Mouse (Mus musculus) left cerebral cortex, adult 11 months (tissue): ENCODE measurements around the gene Clca3a2.
"Not testable (repeated sequence)": the region's sequence is repeated elsewhere in the genome, so short reads cannot be mapped to it uniquely, and the experiment has no call there.

Source experiments
- DNase-seq: peaks from one replicate; pipeline ENCODE4 v3.0.0; 2022; ENCODE audit warnings: low spot score

The Clca3a2 gene

DNA sequence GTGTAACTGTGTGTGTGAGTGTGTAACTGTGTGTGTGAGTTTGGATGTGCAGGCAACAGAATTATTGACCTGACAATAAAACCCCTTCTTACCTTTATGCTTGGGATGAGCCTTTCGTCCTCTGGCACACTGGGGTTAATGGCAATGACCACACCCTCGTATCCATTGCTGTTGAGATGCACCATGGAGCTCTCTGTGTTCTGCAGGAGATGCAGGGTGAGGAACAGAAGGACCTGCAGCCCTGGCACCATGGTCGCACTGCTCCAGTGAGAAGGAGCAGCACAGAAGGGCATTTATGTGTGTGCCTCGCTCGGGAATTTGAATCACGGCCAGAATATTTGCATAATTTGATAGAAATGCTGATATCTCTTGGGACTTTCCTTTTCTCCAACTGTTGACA is at the start of gene Clca3a2:
Clca3a2 (minus strand) TSS at position 276 of the 400 bp plus-strand sequence.
- DNase-seq = not testable (repeated sequence)

DNA sequence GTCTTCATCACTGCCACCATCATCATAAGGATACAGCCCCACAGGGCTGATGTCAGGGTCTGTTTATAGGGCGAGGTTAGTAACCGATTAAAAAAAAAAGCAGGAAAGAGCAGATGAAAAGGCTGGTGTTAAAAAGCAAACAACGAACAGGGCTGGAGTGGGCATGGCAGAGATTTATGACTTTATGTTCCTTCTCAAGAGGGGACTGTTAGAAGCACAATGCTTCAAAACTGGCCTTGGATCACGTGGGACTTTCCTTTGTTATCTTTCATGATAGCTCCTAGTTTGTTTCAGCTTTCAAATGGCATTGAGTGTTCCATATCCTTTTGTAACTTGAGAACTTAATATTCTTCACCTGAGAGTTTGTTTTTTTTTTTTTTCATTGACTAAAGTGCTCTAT is 30.3 kb upstream of the Clca3a2 start:
- no peak for DNase-seq

DNA sequence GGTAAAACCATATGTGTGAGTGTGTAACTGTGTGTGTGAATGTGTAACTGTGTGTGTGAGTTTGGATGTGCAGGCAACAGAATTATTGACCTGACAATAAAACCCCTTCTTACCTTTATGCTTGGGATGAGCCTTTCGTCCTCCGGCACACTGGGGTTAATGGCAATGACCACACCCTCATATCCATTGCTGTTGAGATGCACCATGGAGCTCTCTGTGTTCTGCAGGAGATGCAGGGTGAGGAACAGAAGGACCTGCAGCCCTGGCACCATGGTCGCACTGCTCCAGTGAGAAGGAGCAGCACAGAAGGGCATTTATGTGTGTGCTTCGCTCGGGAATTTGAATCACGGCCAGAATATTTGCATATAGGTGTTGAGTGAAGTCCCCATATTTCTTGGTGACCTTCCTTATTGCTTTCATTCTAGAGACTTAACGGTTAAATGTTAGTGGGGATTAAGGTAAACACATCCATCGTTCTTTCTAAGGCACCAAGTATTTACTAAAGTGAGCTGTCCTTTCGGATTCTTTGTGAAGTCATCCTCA is 29.8 kb upstream of the Clca3a2 start, which contains the start of gene Clca3b:
Clca3b (minus strand) TSS at position 344 of the 543 bp plus-strand sequence.
- DNase-seq = not testable (repeated sequence)

DNA sequence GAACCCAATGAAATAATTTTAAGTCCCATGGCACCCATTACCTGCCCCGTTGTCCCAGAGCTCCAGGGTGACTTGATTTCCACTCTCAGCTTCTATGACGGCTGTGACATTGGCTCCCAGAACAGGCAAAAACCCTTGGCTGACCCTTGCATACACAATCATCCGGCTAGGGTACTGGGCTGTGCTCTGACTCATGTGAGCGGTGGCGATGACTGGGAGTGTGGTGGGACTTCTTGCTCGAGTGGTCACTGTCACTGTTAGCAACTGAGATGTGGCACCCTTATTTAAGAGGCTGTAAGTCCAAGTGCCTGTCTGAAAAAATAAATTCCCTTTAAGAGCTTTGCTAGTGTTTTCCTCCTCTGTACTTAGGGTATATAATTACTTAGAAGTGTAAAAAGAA is 8.0 kb upstream of the Clca3a2 start:
- DNase-seq = no peak

DNA sequence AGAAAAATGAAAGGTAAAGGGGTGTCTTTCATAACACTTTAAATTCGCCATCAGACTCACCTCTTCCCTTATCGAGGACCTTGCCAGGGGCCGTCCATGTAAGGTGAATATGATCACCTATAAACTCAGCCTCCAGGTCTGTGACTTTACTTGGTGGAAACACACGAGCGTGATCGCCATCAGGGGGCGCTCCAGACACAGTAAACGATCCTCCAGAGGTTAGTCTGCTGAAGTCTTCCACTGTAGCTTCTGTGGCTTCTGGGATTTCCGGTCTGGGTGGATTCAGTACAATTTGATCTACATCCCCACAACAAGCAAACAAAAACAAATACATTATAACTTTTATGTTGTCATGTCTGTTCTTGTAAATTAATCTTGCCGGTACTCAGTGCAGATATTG is 5.9 kb upstream of the Clca3a2 start:
- DNase-seq = peak; percentile 67

DNA sequence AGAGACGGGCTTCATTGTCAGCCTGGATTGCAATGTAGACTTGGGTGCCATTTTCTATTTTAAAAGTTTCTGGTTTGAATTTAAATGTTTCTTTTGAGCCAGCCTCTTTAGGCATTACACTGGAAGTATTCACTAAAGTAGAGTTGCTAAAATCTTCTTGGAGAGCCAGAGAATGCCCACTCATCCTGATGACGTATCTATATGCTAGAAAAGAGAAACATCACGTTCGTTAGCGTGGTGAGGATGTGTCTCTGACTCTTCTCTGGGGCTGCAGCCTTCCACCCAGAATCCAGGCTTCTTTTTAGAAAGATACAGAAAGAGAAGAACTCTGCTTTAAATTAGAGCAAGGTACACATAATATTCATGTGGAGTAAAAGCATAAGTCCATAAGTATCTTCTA is 4.0 kb upstream of the Clca3a2 start:
- DNase-seq = no peak

DNA sequence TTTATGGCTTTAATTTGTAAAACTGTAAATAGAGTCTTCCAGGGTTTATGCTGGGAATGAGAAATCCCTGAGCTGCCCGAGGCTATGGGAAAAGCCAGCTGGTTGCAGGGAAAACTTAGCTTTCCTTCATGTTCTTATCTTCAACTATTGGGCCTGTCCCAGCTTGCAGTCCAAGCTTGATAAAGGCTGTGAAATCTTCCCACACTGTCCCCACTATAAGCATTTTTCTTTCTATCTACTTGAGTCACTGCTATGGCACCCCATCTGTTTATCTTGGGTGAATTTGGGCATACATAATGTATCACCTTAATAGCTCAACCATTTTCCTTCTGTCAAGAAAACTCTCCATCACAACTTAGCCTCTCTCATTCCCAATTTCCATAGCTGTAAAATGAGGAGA is 1.3 kb upstream of the Clca3a2 start:
- DNase-seq = no peak

- DNase-seq = not testable (repeated sequence)
Observed at GRCm38 (mm10) chr3:144813336-144813735, 6.0 kb downstream of the Clca3a2 start.

DNA sequence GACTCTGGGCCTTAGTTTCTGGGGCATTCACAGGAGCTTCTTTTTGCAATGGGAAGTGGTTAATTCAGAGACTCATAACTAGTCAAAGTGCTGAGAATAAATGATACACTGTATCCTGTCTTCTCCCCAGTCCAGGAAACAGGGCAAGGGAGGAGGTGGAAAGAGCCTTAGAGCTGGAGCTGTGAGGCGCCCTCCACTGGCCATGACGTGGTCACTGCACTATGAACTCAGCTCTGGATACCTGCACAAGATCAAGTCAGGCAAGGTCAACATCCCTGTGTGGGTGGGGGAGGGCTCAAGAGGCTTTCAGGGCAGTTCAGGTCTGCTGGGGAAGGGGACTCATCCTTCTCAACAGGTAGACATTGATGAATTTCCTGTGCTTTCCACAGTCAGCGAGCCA is 7.5 kb downstream of the Clca3a2 start:
- DNase-seq = no peak

DNA sequence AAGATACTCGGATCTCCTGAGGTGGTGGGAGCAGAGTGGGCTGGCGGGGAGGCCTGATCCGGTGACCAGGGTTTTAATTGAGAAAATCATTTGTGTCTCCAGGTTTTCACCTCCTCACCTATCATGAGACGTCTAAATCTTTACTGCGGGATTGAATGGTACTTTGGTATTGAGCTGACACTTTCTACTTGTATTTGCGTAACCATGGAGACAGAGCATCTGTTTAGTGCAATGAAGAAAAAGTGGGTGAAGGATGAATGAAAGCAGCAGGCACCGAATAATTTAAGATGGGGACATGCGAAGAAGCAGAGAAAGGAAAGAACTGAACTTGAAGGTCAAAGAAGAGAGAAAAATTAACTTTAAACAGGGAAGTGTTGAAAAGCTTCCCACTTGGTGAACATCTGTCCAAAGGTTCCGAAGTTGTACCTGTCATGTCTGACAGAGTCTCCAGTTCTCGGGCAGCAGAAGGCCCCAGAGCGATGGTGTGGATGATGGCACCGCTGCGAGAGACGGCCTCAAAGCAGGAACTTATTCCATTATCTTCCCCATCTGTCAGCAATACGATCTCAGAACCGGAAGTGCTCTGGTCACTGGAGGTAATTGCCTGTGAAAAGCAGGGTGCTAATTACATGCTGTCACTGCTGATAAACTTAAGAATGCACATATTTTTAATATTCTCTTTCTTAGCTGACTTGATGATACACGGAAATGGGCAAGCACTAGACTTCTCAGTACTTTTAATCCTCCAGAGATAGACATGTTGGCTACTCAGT is 11.0 kb downstream of the Clca3a2 start:
- not testable (repeated sequence) for DNase-seq

GRCm38 (mm10) chr3:144806626-144807025 is 12.7 kb downstream of the Clca3a2 start:
- DNase-seq = not testable (repeated sequence)

DNA sequence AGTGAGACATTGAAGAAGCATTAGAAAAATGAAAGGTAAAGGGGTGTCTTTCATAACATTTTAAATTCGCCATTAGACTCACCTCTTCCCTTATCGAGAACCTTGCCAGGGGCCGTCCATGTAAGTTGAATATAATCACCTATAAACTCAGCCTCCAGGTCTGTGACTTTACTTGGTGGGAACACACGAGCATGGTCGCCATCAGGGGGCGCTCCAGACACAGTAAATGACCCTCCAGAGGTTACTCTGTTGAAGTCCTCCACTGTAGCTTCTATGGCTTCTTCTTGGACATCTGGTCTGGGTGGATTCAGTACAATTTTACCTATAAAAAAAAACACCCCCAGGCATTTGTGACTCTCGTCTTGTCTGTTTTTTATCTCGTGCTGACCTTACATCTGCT is 17.4 kb downstream of the Clca3a2 start:
- no peak for DNase-seq

DNA sequence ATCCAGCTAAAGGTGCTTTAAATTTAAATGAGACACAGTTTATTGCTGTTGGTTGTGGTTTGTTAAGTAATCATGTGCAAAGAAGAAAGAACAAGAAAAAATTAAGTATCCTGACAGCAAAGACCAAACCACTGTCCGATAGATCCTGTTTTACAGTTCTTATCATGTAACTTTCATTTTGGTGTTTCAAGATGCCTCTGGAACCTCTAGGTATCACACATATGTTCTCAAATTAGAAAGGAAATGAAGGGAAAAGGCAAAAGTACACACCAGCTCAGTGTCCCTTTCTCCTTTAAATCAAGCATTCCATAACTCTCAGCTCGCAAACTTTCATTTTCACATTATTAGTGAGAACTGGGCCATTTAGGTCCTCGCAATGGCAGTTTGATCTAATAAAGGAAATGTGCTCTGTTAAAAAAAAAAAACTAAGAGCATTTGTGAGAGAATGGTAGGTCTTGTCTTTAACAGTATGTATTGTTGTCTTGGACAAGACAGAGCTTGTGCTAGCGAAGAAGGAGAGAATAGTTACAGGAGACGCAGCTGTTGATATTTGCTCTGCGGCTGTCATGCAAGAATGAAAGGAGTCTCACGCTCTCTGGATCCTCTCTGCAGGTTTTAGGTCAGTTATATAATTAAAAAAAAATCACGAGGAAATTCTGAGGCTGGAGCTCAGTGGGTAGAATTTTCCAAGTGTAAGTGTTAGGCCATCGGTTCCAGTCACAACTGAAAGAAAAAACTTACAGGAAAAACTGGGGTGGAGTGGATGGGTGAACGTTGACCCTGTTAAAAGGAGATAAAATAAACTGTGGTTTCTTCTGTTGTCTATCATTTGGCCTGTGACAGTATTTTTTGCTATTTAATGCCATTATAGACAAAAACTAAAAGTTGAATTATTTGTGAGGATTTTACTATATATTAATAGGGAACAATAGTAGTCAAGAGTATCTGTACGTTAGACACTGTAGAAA is 33.8 kb downstream of the Clca3a2 start:
- no peak for DNase-seq

DNA sequence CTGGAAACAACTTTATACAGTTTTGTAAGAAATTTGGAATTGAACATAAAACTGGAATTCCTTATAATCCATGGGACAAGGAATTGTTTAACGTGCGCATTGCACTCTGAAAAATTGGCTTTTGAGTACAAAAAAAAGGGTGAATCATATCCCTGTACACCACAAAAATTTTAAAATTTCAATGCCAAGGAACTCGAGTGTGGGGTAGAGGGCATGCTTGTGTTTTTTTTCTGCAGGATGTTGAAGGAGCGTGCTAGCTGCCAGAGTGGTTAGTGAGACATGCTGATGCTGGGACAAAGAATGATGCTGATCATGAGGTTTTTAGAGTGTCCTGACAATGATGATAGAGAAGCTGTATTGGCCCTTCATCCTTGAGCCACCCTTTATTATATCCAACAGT is 54.1 kb downstream of the Clca3a2 start:
- DNase-seq = no peak

- DNase-seq = no peak
Observed at GRCm38 (mm10) chr3:144761454-144761853, 57.8 kb downstream of the Clca3a2 start.

GRCm38 (mm10) chr3:144760592-144761309 is 58.5 kb downstream of the Clca3a2 start, which contains the start of gene Clca3a1:
Clca3a1 (minus strand) TSS chr3:144760977.
- DNase-seq = no peak

DNA sequence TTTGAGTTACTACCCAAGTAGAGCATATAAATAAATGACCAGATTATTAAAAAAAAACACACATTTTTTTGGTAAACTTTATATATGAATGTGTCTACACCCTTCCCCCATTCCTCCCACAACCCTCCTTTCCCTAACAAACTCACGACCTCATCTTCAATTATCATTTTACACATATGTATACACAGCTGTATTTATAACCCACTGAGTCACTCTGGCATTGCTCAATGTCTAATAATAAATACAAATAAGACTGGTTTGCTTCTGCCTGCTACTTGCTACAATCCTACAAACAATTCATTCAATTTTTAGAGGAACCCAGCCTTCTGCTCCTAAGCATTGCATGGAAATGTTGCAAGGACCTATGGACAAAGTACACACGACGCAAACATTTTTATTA is 59.6 kb downstream of the Clca3a2 start:
- no peak for DNase-seq

DNA sequence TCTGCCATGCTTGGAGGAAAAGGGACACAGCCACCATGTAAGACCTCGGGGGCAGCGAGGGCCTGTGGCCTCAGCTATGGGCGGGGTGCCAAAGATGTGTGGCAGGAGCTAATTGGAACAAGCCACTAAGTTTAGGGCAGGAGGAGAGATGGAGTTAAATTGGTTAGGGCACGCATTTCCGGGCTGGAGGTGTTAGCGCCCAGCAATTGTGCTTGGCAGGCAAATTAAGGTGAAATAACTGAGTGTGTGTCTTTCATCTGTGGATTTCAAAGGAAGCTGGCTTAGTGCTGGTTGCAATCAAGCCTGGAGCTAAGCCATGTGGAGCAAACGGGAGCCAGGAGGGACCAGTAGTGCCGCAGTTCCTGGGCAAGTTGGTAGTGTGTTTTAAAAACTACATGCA is 63.2 kb downstream of the Clca3a2 start:
- DNase-seq = not testable (repeated sequence)

DNA sequence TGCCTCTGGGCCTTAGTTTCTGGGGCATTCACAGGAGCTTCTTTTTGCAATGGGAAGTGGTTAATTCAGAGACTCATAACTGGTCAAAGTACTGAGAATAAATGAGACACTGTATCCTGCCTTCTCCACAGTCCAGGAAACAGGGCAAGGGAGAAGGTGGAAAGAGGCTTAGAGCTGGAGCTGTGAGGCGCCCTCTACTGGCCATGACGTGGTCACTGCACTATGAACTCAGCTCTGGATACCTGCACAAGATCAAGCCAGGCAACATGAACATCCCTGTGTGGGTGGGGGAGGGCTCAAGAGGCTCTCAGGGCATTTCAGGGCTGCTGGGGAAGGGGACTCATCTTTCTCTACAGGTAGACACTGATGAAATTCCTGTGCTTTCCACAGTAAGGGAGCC is 66.2 kb downstream of the Clca3a2 start:
- no peak for DNase-seq

- DNase-seq = not testable (repeated sequence)
Observed at GRCm38 (mm10) chr3:144749062-144749963, 70.0 kb downstream of the Clca3a2 start.

GRCm38 (mm10) chr3:144747706-144748105 is 71.6 kb downstream of the Clca3a2 start:
- not testable (repeated sequence) for DNase-seq
